Mouse (Mus musculus) ES-Bruce4 (cell line): ENCODE results near the gene Bak1. TPM values are rescaled to one million over a fixed set of nuclear protein-coding genes. Genes with fewer than 3 reads are reported as not detected.

Experiments used
- H3K27ac ChIP-seq: 2 replicates; pipeline ENCODE4 v1.5.1; 2012; ENCODE audit warnings: low read length, inconsistent platforms; ENCODE audit not compliant: insufficient read depth
- H3K27me3 ChIP-seq: 2 replicates; pipeline ENCODE4 v1.6.1; 2012; ENCODE audit warnings: mild to moderate bottlenecking, low read length, inconsistent platforms; ENCODE audit not compliant: control insufficient read depth, poor library complexity, insufficient read depth, severe bottlenecking
- H3K36me3 ChIP-seq: 2 replicates; pipeline ENCODE4 v1.6.1; 2012; ENCODE audit warnings: inconsistent platforms, mild to moderate bottlenecking, low read length, moderate library complexity; ENCODE audit not compliant: control insufficient read depth, poor library complexity, insufficient read depth, severe bottlenecking
- H3K4me1 ChIP-seq: one replicate; pipeline ENCODE4 v1.8.1; 2011; ENCODE audit warnings: low read length; ENCODE audit not compliant: control insufficient read depth, insufficient read depth
- H3K4me3 ChIP-seq: 2 replicates; pipeline ENCODE4 v1.5.1; 2011; ENCODE audit warnings: low read depth, mild to moderate bottlenecking, low read length
- H3K9ac ChIP-seq: 2 replicates; pipeline ENCODE4 v1.6.1; 2012; ENCODE audit warnings: low read depth, mild to moderate bottlenecking, inconsistent platforms; ENCODE audit not compliant: poor library complexity, severe bottlenecking
- H3K9me3 ChIP-seq: replicated peaks from 2 replicates; pipeline ENCODE4 v1.6.1; 2012; ENCODE audit warnings: mild to moderate bottlenecking, low read length, inconsistent platforms; ENCODE audit not compliant: control insufficient read depth, poor library complexity, insufficient read depth, severe bottlenecking
- CTCF ChIP-seq: IDR thresholded peaks from one replicate; pipeline ENCODE4 v1.8.1; 2011; ENCODE audit warnings: low read depth, low read length
- EP300 ChIP-seq: IDR thresholded peaks from 2 replicates; pipeline ENCODE4 v1.6.1; 2011; ENCODE audit warnings: low read depth, low read length; ENCODE audit not compliant: insufficient read depth
- POLR2A ChIP-seq: IDR thresholded peaks from one replicate; pipeline ENCODE4 v1.8.1; 2011; ENCODE audit warnings: low read length; ENCODE audit not compliant: insufficient read depth
- polyA plus RNA-seq: library from polyadenylated mRNA; stranded (reverse); fragments of >200 nt; gene quantifications from 2 replicates; pipeline ENCODE4 v1.2.4, GENCODE M21; 2011; ENCODE audit warnings: low read depth; ENCODE audit not compliant: missing spikeins, insufficient read depth, insufficient read length

The Bak1 gene
- polyA plus RNA-seq, 1 experiment, result 66.6 TPM

DNA sequence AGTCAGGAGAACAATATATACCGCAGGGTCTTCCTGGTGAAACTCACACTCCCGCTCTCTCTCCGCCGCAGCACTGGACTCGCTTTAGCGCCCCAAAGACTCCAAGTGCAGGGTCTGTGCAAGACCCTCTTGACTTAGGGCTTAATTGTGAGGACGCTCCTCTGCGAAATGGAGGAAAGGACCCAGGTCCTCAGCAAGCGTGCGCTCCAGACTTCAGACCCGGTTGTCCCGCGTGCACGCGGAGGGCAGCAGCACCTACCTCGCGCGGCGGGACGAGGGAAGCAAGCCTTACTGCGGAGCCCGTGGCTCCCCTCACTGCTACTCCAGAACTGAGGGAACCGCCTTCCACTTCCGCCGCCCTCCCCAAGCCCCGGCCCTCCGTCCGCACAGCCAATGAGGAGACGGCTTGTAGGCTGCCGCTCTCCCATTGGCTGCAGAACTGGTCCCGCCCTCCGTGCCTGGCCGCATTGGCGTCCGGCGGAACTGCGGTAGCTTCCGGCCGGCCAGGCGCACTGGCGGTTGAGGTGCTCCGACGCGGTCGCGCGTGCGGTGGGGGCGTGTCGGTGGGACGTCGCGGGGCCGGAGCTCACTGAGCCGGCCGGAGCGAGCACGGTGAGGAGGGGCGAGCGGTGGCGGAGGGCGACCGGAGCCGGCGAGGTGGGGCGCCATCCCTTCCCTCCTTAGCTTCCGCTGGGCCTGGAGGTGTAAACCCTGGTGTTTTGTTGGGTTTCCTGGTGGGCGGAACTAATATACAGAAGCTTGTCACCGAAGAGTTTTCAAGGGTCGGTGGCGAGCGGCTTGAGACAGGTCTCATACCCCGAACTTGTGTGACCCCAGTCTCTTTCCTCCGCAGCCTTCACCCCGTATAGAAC, 55.9 kb downstream of the Bak1 start, which contains the start of gene Zbtb9:
TSS of gene Zbtb9 (plus strand) at position 465 of the 872 bp plus-strand sequence.
- H3K27ac ChIP-seq, result no peak within 1 kb of the TSS
- TF ChIP-seq POLR2A (peak; percentile 97), CTCF (no peak)
- no peaks in the 10 kb centered on the region for H3K4me1 ChIP-seq
- no peaks in the 10 kb centered on the region for H3K9me3 ChIP-seq
- peak within 1 kb of the TSS; percentile 85 for H3K4me3 ChIP-seq
- no peaks in the 10 kb centered on the region for H3K27me3 ChIP-seq
- H3K36me3 ChIP-seq, result peaks cover 17% of the 10 kb centered on the region
- peak within 1 kb of the TSS; percentile 61 for H3K9ac ChIP-seq

DNA sequence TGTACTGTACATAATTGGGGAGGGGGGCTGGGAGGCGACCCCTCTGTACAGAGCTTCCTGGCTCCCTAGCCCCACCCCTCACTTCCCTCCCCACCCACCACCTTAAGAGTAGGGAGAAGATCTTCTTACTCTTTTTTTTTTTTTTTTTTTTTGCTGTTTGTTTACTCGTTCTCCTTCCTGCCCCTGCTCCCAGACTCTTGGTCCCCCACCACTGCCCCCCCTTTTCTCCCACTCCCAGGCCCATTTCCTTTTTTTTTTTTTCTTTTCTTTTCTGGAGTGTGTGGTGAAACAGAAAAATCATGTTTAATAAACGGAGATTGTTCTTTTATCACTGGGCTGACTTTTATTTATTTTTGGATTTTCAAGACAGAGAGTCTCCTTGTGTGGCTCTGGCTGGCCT, 56.7 kb downstream of the Bak1 start:
- peak overlapping the region; percentile 85 for H3K4me3 ChIP-seq
- no peaks in the 10 kb centered on the region for H3K27me3 ChIP-seq
- H3K36me3 ChIP-seq, result peaks cover 14% of the 10 kb centered on the region
- TF ChIP-seq EP300, result no peak
- no peak for TF ChIP-seq POLR2A
- TF ChIP-seq CTCF, result no peak
- no peak overlapping the region for H3K27ac ChIP-seq
- H3K9me3 ChIP-seq, result no peaks in the 10 kb centered on the region
- H3K4me1 ChIP-seq, result no peaks in the 10 kb centered on the region
- peak overlapping the region; percentile 61 for H3K9ac ChIP-seq

DNA sequence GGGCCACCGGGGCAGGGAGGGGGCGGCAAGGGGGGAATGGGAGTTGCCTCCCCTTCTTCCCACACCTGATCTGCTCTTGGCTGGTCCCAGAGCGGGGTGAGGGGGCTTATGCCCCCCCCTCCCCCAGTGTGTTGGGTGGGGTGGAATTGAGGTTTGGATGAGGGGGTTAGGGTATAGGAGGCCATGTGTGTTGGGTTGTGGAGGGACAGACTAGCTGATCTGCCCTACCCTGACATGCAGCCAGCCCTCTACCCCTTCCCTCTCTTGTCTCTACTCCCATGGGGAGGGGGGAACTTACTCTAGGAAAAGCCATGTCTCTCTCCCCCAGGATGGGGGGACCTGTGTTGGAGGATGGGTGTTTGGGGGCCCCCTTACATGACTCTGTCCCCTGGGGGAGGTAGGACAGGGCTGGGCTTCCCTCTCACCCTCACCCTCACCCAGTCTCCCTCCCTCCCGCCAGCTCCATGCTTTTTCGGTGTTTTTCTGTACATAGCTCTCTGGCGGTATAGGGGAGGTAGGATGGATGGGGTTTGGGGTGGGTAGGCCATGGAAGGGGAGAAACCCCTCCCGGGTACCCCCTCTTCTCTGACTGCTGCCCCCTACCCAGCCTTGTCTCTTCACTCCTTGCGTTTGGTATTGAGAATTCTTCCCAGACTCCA, 57.4 kb downstream of the Bak1 start:
- H3K4me3 ChIP-seq, result no peak overlapping the region
- no peaks in the 10 kb centered on the region for H3K27me3 ChIP-seq
- no peaks in the 10 kb centered on the region for H3K4me1 ChIP-seq
- H3K9ac ChIP-seq, result 0 out of 2 replicates have a peak overlapping the region, but pooled peaks have one; percentile 61
- H3K9me3 ChIP-seq, result no peaks in the 10 kb centered on the region
- TF ChIP-seq POLR2A (no peak), CTCF (no peak), EP300 (no peak)
- H3K36me3 ChIP-seq, result peaks cover 10% of the 10 kb centered on the region
- no peak overlapping the region for H3K27ac ChIP-seq

DNA sequence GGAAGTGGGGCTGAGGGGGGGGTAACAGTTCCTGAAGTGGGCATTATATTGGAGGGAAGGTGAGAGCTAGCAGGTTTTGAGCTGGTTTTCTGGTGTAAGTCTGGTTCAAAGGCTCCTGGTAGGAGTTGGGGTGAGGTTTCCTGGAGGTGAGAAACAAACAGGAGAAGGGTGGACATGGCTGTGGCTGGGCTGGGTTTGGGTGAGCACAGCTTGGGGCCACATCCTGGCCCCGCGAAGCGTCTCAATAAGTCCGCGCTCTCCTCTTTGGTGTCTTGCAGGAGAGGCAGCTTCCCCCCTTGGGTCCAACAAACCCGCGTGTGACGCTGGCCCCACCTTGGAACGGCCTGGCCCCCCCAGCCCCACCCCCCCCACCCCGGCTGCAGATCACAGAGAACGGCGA, 58.6 kb downstream of the Bak1 start:
- Histone ChIP-seq H3K36me3 (peaks cover 5% of the 10 kb centered on the region), H3K4me1 (no peaks in the 10 kb centered on the region), H3K9me3 (no peaks in the 10 kb centered on the region), H3K27ac (no peak overlapping the region), H3K4me3 (no peak overlapping the region), H3K27me3 (no peaks in the 10 kb centered on the region), H3K9ac (no peak overlapping the region)
- TF ChIP-seq EP300 (no peak), POLR2A (no peak), CTCF (no peak)

Other genes starting within 250 kb of the Bak1 start
- gene Bnip1, start 247.9 kb downstream of the Bak1 start, polyA plus RNA-seq, result 28.9 and 29.4 TPM in 2 replicates
- not detected in 2 replicates for gene Nkx2-5, start 184.0 kb downstream of the Bak1 start, polyA plus RNA-seq
- gene Kifc5b, start 111.9 kb downstream of the Bak1 start, polyA plus RNA-seq, result 43.0 and 43.2 TPM in 2 replicates
- gene Phf1, start 96.0 kb downstream of the Bak1 start, polyA plus RNA-seq, result 7.8 and 8.7 TPM in 2 replicates
- gene Cuta, start 89.4 kb downstream of the Bak1 start, polyA plus RNA-seq, result 58.9 and 63.0 TPM in 2 replicates
- 23.5 and 24.5 TPM in 2 replicates for gene Syngap1, start 87.8 kb downstream of the Bak1 start, polyA plus RNA-seq
- gene Zbtb9, start 55.8 kb downstream of the Bak1 start, polyA plus RNA-seq, result 11.0 and 12.4 TPM in 2 replicates
- gene Itpr3, start 28.3 kb upstream of the Bak1 start, polyA plus RNA-seq, result 17.2 and 21.9 TPM in 2 replicates
- gene Uqcc2, start 104.9 kb upstream of the Bak1 start, polyA plus RNA-seq, result 138 and 155 TPM in 2 replicates
- gene Ip6k3, start 138.8 kb upstream of the Bak1 start, polyA plus RNA-seq, result not detected in 2 replicates
- gene Lemd2, start 175.5 kb upstream of the Bak1 start, polyA plus RNA-seq, result 31.6 and 38.7 TPM in 2 replicates